20 mouse cellular contexts compared by ENCODE assay signal in genomic region chr12:84153414-84153813, GRCm38 (mm10). TPM values are rescaled to one million over a fixed set of nuclear protein-coding genes. Genes with fewer than 3 reads are reported as not detected.
DNase-seq lines count a peak whose midpoint lies in the region; ATAC-seq and TF ChIP-seq lines count a peak whose summit lies in the region.
"Had no signal": no experiment of that assay in that cellular context is flagged by ENCODE, and none has a peak within 500 bp of the region (broad histone marks: within the 10 kb centered on the region; RNA-seq: fewer than 3 reads in every experiment).

No protein-coding gene starts in this region.

- H3K9ac ChIP-seq in intestine, embryonic 16.5 days (ENCODE audit: low read depth, low read length) = peak overlapping the region; percentile 45; the same call in 1 of the 2 replicates
- no peak overlapping the region for H3K9ac ChIP-seq in intestine, embryonic 15.5 days
- no peak overlapping the region for H3K9ac ChIP-seq in lung, embryonic 14.5 days
- no peak overlapping the region for H3K9ac ChIP-seq in lung, postnatal 0 days (replicated peaks; ENCODE audit: low read depth)
- H3K9ac ChIP-seq in forebrain, embryonic 11.5 days (ENCODE audit: low read length) = no peak overlapping the region
- H3K9ac ChIP-seq: embryonic facial prominence, embryonic 15.5 days; forebrain, embryonic 13.5 days; forebrain, postnatal 0 days; hindbrain, embryonic 15.5 days had no signal

- H3K27me3 ChIP-seq in intestine, embryonic 16.5 days (replicated peaks; ENCODE audit: control insufficient read depth, insufficient read depth, low read length) = no peaks in the 10 kb centered on the region
- H3K27me3 ChIP-seq in intestine, embryonic 15.5 days (replicated peaks) = no peaks in the 10 kb centered on the region
- H3K27me3 ChIP-seq in lung, embryonic 14.5 days (ENCODE audit: insufficient read depth, low read length) = no peaks in the 10 kb centered on the region
- H3K27me3 ChIP-seq in lung, postnatal 0 days (replicated peaks; ENCODE audit: insufficient read depth, low read length) = no peaks in the 10 kb centered on the region
- no peaks in the 10 kb centered on the region for H3K27me3 ChIP-seq in forebrain, embryonic 11.5 days (ENCODE audit: control insufficient read depth, insufficient read depth, low read length)
- H3K27me3 ChIP-seq: CH12.LX; embryonic facial prominence, embryonic 15.5 days; forebrain, embryonic 13.5 days; hindbrain, embryonic 15.5 days; Patski had no signal

- no peak for TF ChIP-seq CTCF in lung, embryonic 14.5 days (IDR thresholded peaks at IDR 0.05; ENCODE audit: low read depth)
- TF ChIP-seq CTCF in lung, postnatal 0 days (IDR thresholded peaks at IDR 0.05) = no peak

- no peak for ATAC-seq in intestine, embryonic 16.5 days
- no peak for ATAC-seq in intestine, embryonic 15.5 days
- no peak for ATAC-seq in lung, embryonic 14.5 days (ENCODE audit: insufficient read depth)
- no peak for ATAC-seq in lung, postnatal 0 days
- no peak for ATAC-seq in forebrain, embryonic 11.5 days (replicated peaks; ENCODE audit: low FRiP score)
- ATAC-seq: activated CD4-positive, CD25-positive, alpha-beta regulatory T cell, adult 4 months; forebrain, embryonic 13.5 days; forebrain, postnatal 0 days; Patski had no signal

- 81% methylated on average over 6 of the region's 6 CpGs for WGBS in intestine, embryonic 16.5 days
- WGBS in intestine, embryonic 15.5 days = 76% methylated on average over 6 of the region's 6 CpGs
- WGBS in lung, embryonic 14.5 days = 77% methylated on average over 6 of the region's 6 CpGs
- 82% methylated on average over 6 of the region's 6 CpGs for WGBS in lung, postnatal 0 days
- 85% methylated on average over 6 of the region's 6 CpGs for WGBS in forebrain, embryonic 11.5 days

- H3K36me3 ChIP-seq in intestine, embryonic 16.5 days (ENCODE audit: control insufficient read depth, insufficient read depth, low read length) = peaks cover 16% of the 10 kb centered on the region; the same call in 1 of the 2 replicates
- peaks cover 31% of the 10 kb centered on the region for H3K36me3 ChIP-seq in intestine, embryonic 15.5 days
- H3K36me3 ChIP-seq in lung, embryonic 14.5 days (ENCODE audit: insufficient read depth) = peaks cover 83% of the 10 kb centered on the region
- peaks cover 34% of the 10 kb centered on the region for H3K36me3 ChIP-seq in lung, postnatal 0 days (ENCODE audit: insufficient read depth, low read length)
- H3K36me3 ChIP-seq in forebrain, embryonic 11.5 days (ENCODE audit: control insufficient read depth, insufficient read depth, low read length) = no peaks in the 10 kb centered on the region; the same call in 1 of the 2 replicates

- peak; percentile 50 for DNase-seq in cerebellum, adult 9-11 months
- no peak for DNase-seq in cerebellum, postnatal 4 days (ENCODE audit: low spot score in 2 of 2)
- no peak for DNase-seq in lung, embryonic 14.5 days
- no peak for DNase-seq in lung, postnatal 0 days (ENCODE audit: low spot score)
- no peak for DNase-seq in forebrain, embryonic 11.5 days (ENCODE audit: low spot score)
- DNase-seq: adrenal gland, postnatal 14 days; forebrain, postnatal 0 days; gastrocnemius, postnatal 14 days; heart, adult 18-20 months; heart, postnatal 36 days; kidney, adult 18-20 months had no signal

- TF ChIP-seq EP300 in lung, postnatal 0 days (IDR thresholded peaks at IDR 0.05) = no peak

- no peak overlapping the region for H3K4me2 ChIP-seq in intestine, embryonic 16.5 days (ENCODE audit: low read depth, low read length)
- no peak overlapping the region for H3K4me2 ChIP-seq in intestine, embryonic 15.5 days (replicated peaks)
- H3K4me2 ChIP-seq in lung, embryonic 14.5 days = no peak overlapping the region
- no peak overlapping the region for H3K4me2 ChIP-seq in lung, postnatal 0 days (replicated peaks; ENCODE audit: low read depth, low read length)
- H3K4me2 ChIP-seq in forebrain, embryonic 11.5 days (ENCODE audit: low read depth, low read length, severe bottlenecking) = no peak overlapping the region
- H3K4me2 ChIP-seq: embryonic facial prominence, embryonic 15.5 days; forebrain, embryonic 13.5 days; hindbrain, embryonic 15.5 days had no signal

- no peak overlapping the region for H3K4me3 ChIP-seq in intestine, embryonic 16.5 days (ENCODE audit: low read length)
- no peak overlapping the region for H3K4me3 ChIP-seq in intestine, embryonic 15.5 days (replicated peaks)
- H3K4me3 ChIP-seq in lung, embryonic 14.5 days (ENCODE audit: low read depth, low read length) = no peak overlapping the region
- H3K4me3 ChIP-seq in lung, postnatal 0 days (ENCODE audit: low read depth, low read length) = no peak overlapping the region
- H3K4me3 ChIP-seq in forebrain, embryonic 11.5 days (ENCODE audit: low read depth, low read length) = no peak overlapping the region
- H3K4me3 ChIP-seq: embryonic facial prominence, embryonic 15.5 days; forebrain, embryonic 13.5 days; heart, embryonic 10.5 days; hindbrain, embryonic 15.5 days had no signal

- H3K27ac ChIP-seq in intestine, embryonic 16.5 days (ENCODE audit: low read length) = 0 out of 2 replicates have a peak overlapping the region, but pooled peaks have one; percentile 80
- no peak overlapping the region for H3K27ac ChIP-seq in intestine, embryonic 15.5 days
- peak overlapping the region; percentile 12; the same call in 1 of the 2 replicates for H3K27ac ChIP-seq in lung, embryonic 14.5 days (ENCODE audit: low read depth)
- no peak overlapping the region for H3K27ac ChIP-seq in lung, postnatal 0 days (ENCODE audit: low read length)
- H3K27ac ChIP-seq in forebrain, embryonic 11.5 days (ENCODE audit: low read depth, low read length) = no peak overlapping the region
- H3K27ac ChIP-seq: embryonic facial prominence, embryonic 15.5 days; forebrain, embryonic 13.5 days; heart, embryonic 10.5 days; hindbrain, embryonic 15.5 days had no signal

- H3K9me3 ChIP-seq in intestine, embryonic 16.5 days (ENCODE audit: control insufficient read depth, low read length) = no peaks in the 10 kb centered on the region
- no peaks in the 10 kb centered on the region for H3K9me3 ChIP-seq in intestine, embryonic 15.5 days
- no peaks in the 10 kb centered on the region for H3K9me3 ChIP-seq in lung, embryonic 14.5 days (ENCODE audit: low read depth, low read length)
- H3K9me3 ChIP-seq in lung, postnatal 0 days (ENCODE audit: low read length) = no peaks in the 10 kb centered on the region
- no peaks in the 10 kb centered on the region for H3K9me3 ChIP-seq in forebrain, embryonic 11.5 days (ENCODE audit: control insufficient read depth, low read length)
- H3K9me3 ChIP-seq: embryonic facial prominence, embryonic 15.5 days; forebrain, embryonic 13.5 days; heart, embryonic 10.5 days; hindbrain, embryonic 15.5 days had no signal

- peaks cover 24% of the 10 kb centered on the region for H3K4me1 ChIP-seq in intestine, embryonic 16.5 days (ENCODE audit: control insufficient read depth, insufficient read depth, low read length)
- H3K4me1 ChIP-seq in intestine, embryonic 15.5 days (replicated peaks) = peaks cover 16% of the 10 kb centered on the region
- no peaks in the 10 kb centered on the region for H3K4me1 ChIP-seq in lung, embryonic 14.5 days (ENCODE audit: insufficient read depth)
- H3K4me1 ChIP-seq in lung, postnatal 0 days (ENCODE audit: insufficient read depth, low read depth, low read length) = no peaks in the 10 kb centered on the region; the same call in 1 of the 2 replicates
- H3K4me1 ChIP-seq in forebrain, embryonic 11.5 days (replicated peaks; ENCODE audit: control insufficient read depth, insufficient read depth, low read length) = peaks cover 5% of the 10 kb centered on the region; the same call in 1 of the 2 replicates

RNA-seq across cellular contexts. Expression of gene Pnma1, which starts 5.1 kb away (rescaled TPM):
- 0.34 and 0.67 TPM in 2 replicates for polyA plus RNA-seq in intestine, embryonic 16.5 days (2015; fragmentation: Nextera tagmentation; extraction: Ambion mirVana)
- 0.59 and 0.63 TPM in 2 replicates for polyA plus RNA-seq in intestine, embryonic 15.5 days (2015; fragmentation: Nextera tagmentation; extraction: Ambion mirVana)
- polyA plus RNA-seq in lung, embryonic 14.5 days (2014; fragmentation: Nextera tagmentation; extraction: Ambion mirVana) = 0.68 and 0.79 TPM in 2 replicates
- polyA plus RNA-seq in lung, postnatal 0 days (2015; fragmentation: Nextera tagmentation; extraction: Ambion mirVana) = 1.9 and 2.9 TPM in 2 replicates
- polyA plus RNA-seq in forebrain, embryonic 11.5 days (2014; fragmentation: Nextera tagmentation; extraction: Ambion mirVana) = 1.9 and 2.8 TPM in 2 replicates
- polyA plus RNA-seq: activated CD4-positive, CD25-positive, alpha-beta regulatory T cell, adult 4 months had no signal

RNA-seq across cellular contexts. Expression of gene Dnal1, which starts 39.2 kb away (rescaled TPM):
- polyA plus RNA-seq in intestine, embryonic 16.5 days (2015; fragmentation: Nextera tagmentation; extraction: Ambion mirVana) = 2.4 and 3.4 TPM in 2 replicates
- 3.9 TPM in 2 replicates for polyA plus RNA-seq in intestine, embryonic 15.5 days (2015; fragmentation: Nextera tagmentation; extraction: Ambion mirVana)
- 4.1 and 5.2 TPM in 2 replicates for polyA plus RNA-seq in lung, embryonic 14.5 days (2014; fragmentation: Nextera tagmentation; extraction: Ambion mirVana)
- 3.1 and 4.5 TPM in 2 replicates for polyA plus RNA-seq in lung, postnatal 0 days (2015; fragmentation: Nextera tagmentation; extraction: Ambion mirVana)
- 6.1 and 6.8 TPM in 2 replicates for polyA plus RNA-seq in forebrain, embryonic 11.5 days (2014; fragmentation: Nextera tagmentation; extraction: Ambion mirVana)

RNA-seq across cellular contexts. Expression of gene Acot6, which starts 53.0 kb away (rescaled TPM):
- 2.5 and 3.2 TPM in 2 replicates for polyA plus RNA-seq in intestine, embryonic 16.5 days (2015; fragmentation: Nextera tagmentation; extraction: Ambion mirVana)
- polyA plus RNA-seq in intestine, embryonic 15.5 days (2015; fragmentation: Nextera tagmentation; extraction: Ambion mirVana) = 2.0 and 2.1 TPM in 2 replicates
- polyA plus RNA-seq in lung, embryonic 14.5 days (2014; fragmentation: Nextera tagmentation; extraction: Ambion mirVana) = 1.8 and 2.3 TPM in 2 replicates
- polyA plus RNA-seq in lung, postnatal 0 days (2015; fragmentation: Nextera tagmentation; extraction: Ambion mirVana) = 1.1 and 1.3 TPM in 2 replicates
- 1.5 and 1.8 TPM in 2 replicates for polyA plus RNA-seq in forebrain, embryonic 11.5 days (2014; fragmentation: Nextera tagmentation; extraction: Ambion mirVana)

Comparison
In these comparisons a context has a peak if more than half of its experiments do, and no peak if none do; other contexts are left out.
1. H3K27ac ChIP-seq: peak in intestine, embryonic 16.5 days (single experiment) and lung, embryonic 14.5 days (single experiment); none in intestine, embryonic 15.5 days (single experiment), lung, postnatal 0 days (single experiment) and forebrain, embryonic 11.5 days (single experiment).